Mouse (Mus musculus): ENCODE data around the gene Wdr35.

Gene Wdr35

GRCm38 (mm10) chr12:9054012-9054411 lies 80.3 kb downstream of the Wdr35 start:
- no peak for DNase-seq

- no peak for DNase-seq
Measured at GRCm38 (mm10) chr12:9055269-9055668, 81.6 kb downstream of the Wdr35 start.

- no peak for DNase-seq
Measured at GRCm38 (mm10) chr12:9059502-9059901, 85.8 kb downstream of the Wdr35 start.

GRCm38 (mm10) chr12:9059965-9060364 lies 86.3 kb downstream of the Wdr35 start:
- DNase-seq: no peak

- DNase-seq: no peak
Measured at GRCm38 (mm10) chr12:9063611-9064010, 89.9 kb downstream of the Wdr35 start.

- DNase-seq: no peak
Measured at GRCm38 (mm10) chr12:9071058-9071457, 97.4 kb downstream of the Wdr35 start.

GRCm38 (mm10) chr12:9071493-9071892 lies 97.8 kb downstream of the Wdr35 start:
- DNase-seq: no peak

- DNase-seq: no peak
Measured at GRCm38 (mm10) chr12:9077554-9078125, 103.9 kb downstream of the Wdr35 start.

All from thymus, postnatal 4 days (tissue).